27 mouse cellular contexts compared by ENCODE assay signal in the genomic region with DNA sequence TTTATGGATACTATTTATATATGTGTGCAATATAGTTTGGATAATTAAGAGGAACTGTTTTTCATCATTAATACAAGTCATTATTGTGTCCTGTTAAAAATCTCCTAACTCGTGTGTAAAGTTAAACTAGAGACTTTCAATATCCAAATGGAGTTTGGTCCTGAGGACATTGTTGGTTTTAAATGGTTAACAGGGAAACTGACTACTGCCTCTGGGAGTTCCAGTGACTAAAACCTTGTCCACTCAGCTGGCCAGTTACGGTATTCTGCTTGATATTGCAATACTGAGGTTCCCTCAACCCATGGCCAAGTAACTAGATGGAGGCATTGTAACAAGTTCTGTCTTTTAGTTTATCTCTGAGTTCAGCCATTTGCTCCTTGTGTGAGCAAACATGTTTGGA.
"Had no signal": no experiment of that assay in that cellular context is flagged by ENCODE, and none has a peak within 500 bp of the region (broad histone marks: within the 10 kb centered on the region; RNA-seq: fewer than 3 reads in every experiment).

No protein-coding gene starts in this region.

- H3K4me1 ChIP-seq: embryonic facial prominence, embryonic 10.5 days; embryonic facial prominence, embryonic 12.5 days; embryonic facial prominence, embryonic 13.5 days; embryonic facial prominence, embryonic 15.5 days; forebrain, embryonic 13.5 days had no signal

- H3K27me3 ChIP-seq: embryonic facial prominence, embryonic 12.5 days; embryonic facial prominence, embryonic 13.5 days; embryonic facial prominence, embryonic 15.5 days; forebrain, embryonic 12.5 days; forebrain, embryonic 13.5 days; forebrain, embryonic 15.5 days had no signal

- H3K27ac ChIP-seq: embryonic facial prominence, embryonic 10.5 days; embryonic facial prominence, embryonic 12.5 days; embryonic facial prominence, embryonic 13.5 days; embryonic facial prominence, embryonic 15.5 days; forebrain, embryonic 10.5 days; forebrain, embryonic 12.5 days; forebrain, embryonic 13.5 days; forebrain, embryonic 15.5 days; gastrocnemius, adult 2 months; heart, adult 2 months had no signal

- H3K4me3 ChIP-seq: embryonic facial prominence, embryonic 10.5 days; embryonic facial prominence, embryonic 12.5 days; embryonic facial prominence, embryonic 13.5 days; embryonic facial prominence, embryonic 15.5 days; erythroblast, embryonic 14.5 days; forebrain, embryonic 10.5 days; forebrain, embryonic 12.5 days; forebrain, embryonic 13.5 days; forebrain, embryonic 15.5 days; gastrocnemius, adult 2 months; heart, adult 2 months had no signal

- H3K36me3 ChIP-seq: embryonic facial prominence, embryonic 10.5 days; embryonic facial prominence, embryonic 12.5 days; embryonic facial prominence, embryonic 13.5 days; embryonic facial prominence, embryonic 15.5 days; forebrain, embryonic 10.5 days; forebrain, embryonic 12.5 days; forebrain, embryonic 15.5 days had no signal

- DNase-seq: cerebellum, adult 2 months; cerebellum, adult 8-10 months; cerebellum, adult 9-10 months; cerebellum, adult 9-11 months; cerebellum, postnatal 10 days; cerebellum, postnatal 14 days; cerebellum, postnatal 25 days; cerebellum, postnatal 36 days; embryo, embryonic 11 days; forebrain, postnatal 0 days; gastrocnemius, adult 2 months; gastrocnemius, postnatal 10 days; gastrocnemius, postnatal 14 days; gastrocnemius, postnatal 25 days; gastrocnemius, postnatal 36 days; heart, adult 11 months; heart, adult 18-20 months; heart, adult 2 months had no signal
